Mouse (Mus musculus): ENCODE data around the gene Olfr1044. TPM values are rescaled to one million over a fixed set of nuclear protein-coding genes. Genes with fewer than 3 reads are reported as not detected.
"Not testable (repeated sequence)": the region's sequence is repeated elsewhere in the genome, so short reads cannot be mapped to it uniquely, and the experiment has no call there.

Gene Olfr1044
- not detected in 2 replicates for polyA plus RNA-seq (2012; ENCODE audit: insufficient read depth, insufficient read length, missing spikeins)

DNA sequence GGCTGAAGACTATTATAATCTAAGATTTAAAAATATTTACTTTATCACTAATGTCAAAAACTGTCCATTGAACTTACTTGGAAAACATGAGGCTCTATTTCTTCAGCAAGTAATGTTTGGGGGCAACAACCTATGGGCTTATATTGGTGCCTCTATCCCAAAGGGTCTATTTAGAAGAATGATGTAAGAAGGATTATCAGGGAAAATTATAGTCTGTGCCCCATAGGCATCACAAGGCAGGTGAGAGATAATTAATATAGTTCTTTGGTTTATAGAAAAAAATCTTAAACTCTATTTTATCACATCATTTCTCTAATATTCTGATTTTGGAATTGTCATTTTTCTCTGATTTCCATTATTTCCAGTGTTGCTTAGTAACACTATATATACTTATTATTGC lies at the start of gene Olfr1044:
Gene Olfr1044, minus strand, starts transcription at position 101 of the 400 bp plus-strand sequence.
- no peak for TF ChIP-seq CTCF (IDR thresholded peaks at IDR 0.05; ENCODE audit: low read depth, low read length)
- Histone ChIP-seq H3K4me3 (ENCODE audit: insufficient read depth, low read length) (no peak within 1 kb of the TSS), H3K4me1 (ENCODE audit: control insufficient read depth, insufficient read depth, low read length) (no peaks in the 10 kb centered on the region), H3K27ac (ENCODE audit: insufficient read depth, low read depth, low read length) (no peak within 1 kb of the TSS)

DNA sequence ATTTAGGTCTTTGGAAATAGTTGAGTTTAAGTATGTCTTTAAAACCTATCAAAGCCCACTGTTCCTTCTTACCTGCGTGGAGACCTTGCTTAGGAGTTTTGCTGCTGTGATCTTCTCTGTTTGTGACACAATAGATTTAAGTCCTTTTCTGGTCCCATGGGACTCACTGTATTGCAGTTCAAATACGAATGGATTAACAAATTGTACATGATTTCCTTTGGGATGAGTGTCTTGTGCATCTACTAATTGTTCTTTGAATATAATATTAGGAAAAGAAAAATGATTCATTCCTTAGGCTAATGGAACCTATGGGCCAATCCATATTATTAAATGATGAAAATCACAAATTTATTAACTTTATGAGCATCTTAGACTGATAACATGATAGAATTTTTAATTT lies 41.6 kb upstream of the Olfr1044 start, which contains the start of gene Olfr1046:
Gene Olfr1046, minus strand, starts transcription at position 101 of the 400 bp plus-strand sequence.
- TF ChIP-seq POLR2A (IDR thresholded peaks at IDR 0.05; ENCODE audit: borderline replicate concordance, low read depth, low read length), result no peak
- Histone ChIP-seq H3K4me1 (ENCODE audit: control insufficient read depth, insufficient read depth, low read length) (no peaks in the 10 kb centered on the region), H3K27ac (ENCODE audit: insufficient read depth, low read depth, low read length) (no peak within 1 kb of the TSS), H3K4me3 (ENCODE audit: insufficient read depth, low read length) (no peak within 1 kb of the TSS)

DNA sequence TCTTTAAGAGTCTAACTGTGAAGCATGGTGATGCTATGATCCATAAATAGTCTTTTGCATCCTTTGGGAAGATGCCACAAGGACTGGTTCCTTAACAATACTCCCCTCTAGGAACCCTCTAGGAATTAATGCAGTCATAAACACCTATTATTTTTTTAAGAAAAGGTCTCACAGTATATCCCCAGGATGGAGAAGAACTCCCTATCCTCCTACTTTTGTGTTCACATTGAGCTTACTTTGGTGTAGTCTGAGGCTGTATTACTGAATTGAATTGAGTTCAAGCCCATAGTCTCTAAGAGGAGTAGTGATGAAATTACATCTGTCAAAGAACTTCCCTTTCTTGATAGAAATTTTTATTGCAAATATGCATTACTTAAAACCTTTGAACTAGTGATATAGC lies 25.3 kb upstream of the Olfr1044 start, which contains the start of gene Olfr1045:
Gene Olfr1045, minus strand, starts transcription at position 101 of the 400 bp plus-strand sequence.
- H3K4me1 ChIP-seq (ENCODE audit: control insufficient read depth, insufficient read depth, low read length), result no peaks in the 10 kb centered on the region
- no peak within 1 kb of the TSS for H3K4me3 ChIP-seq (ENCODE audit: insufficient read depth, low read length)
- H3K27ac ChIP-seq (ENCODE audit: insufficient read depth, low read depth, low read length), result no peak within 1 kb of the TSS
- TF ChIP-seq CTCF (IDR thresholded peaks at IDR 0.05; ENCODE audit: low read depth, low read length) (no peak), POLR2A (IDR thresholded peaks at IDR 0.05; ENCODE audit: borderline replicate concordance, low read depth, low read length) (no peak)

DNA sequence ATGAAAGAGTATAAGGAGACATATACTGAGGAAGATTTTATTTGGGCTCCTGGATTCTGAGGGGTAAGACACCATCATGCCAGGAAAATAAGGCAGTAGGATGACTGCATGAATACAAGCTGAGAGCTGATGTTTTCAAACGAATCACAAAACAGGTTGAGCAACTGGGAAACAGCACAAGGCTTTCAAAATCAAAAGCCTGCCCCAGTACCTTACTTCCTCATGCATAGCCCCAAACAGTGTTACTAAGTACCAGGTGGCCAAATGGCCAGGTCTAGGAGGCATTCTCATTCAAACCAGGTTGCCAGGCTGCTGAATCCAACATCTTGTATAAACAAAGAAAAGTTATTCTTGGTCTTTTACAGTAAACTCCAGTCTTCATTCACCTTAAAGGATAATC lies 18.2 kb upstream of the Olfr1044 start:
- H3K4me3 ChIP-seq (ENCODE audit: insufficient read depth, low read length), result no peak overlapping the region
- no peaks in the 10 kb centered on the region for H3K4me1 ChIP-seq (ENCODE audit: control insufficient read depth, insufficient read depth, low read length)
- TF ChIP-seq CTCF (IDR thresholded peaks at IDR 0.05; ENCODE audit: low read depth, low read length), result no peak
- TF ChIP-seq POLR2A (IDR thresholded peaks at IDR 0.05; ENCODE audit: borderline replicate concordance, low read depth, low read length), result no peak
- no peak overlapping the region for H3K27ac ChIP-seq (ENCODE audit: insufficient read depth, low read depth, low read length)

DNA sequence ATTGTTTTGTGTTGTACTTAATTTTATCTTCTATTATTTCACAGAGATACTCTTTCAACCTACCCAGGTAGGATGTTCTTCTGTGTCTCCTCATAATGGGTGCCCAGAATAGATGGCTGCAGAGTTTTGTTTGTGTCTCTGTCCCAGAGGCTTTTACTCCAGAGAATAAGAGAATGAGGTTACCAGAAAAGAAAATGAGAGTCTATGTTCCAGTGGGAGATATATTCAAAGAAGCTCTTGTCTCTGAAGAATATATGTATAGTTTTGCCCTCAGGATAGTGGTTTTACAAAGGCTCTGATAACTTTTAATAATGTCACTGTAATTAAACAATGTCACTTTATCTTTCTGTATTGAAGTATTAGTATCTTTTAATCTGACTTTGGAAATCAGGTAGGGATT lies 8.0 kb upstream of the Olfr1044 start, which contains the start of gene Olfr52:
Gene Olfr52, minus strand, starts transcription at position 101 of the 400 bp plus-strand sequence.
- TF ChIP-seq CTCF (IDR thresholded peaks at IDR 0.05; ENCODE audit: low read depth, low read length) (no peak), POLR2A (IDR thresholded peaks at IDR 0.05; ENCODE audit: borderline replicate concordance, low read depth, low read length) (no peak)
- H3K4me1 ChIP-seq (ENCODE audit: control insufficient read depth, insufficient read depth, low read length), result no peaks in the 10 kb centered on the region
- no peak within 1 kb of the TSS for H3K4me3 ChIP-seq (ENCODE audit: insufficient read depth, low read length)
- no peak within 1 kb of the TSS for H3K27ac ChIP-seq (ENCODE audit: insufficient read depth, low read depth, low read length)

DNA sequence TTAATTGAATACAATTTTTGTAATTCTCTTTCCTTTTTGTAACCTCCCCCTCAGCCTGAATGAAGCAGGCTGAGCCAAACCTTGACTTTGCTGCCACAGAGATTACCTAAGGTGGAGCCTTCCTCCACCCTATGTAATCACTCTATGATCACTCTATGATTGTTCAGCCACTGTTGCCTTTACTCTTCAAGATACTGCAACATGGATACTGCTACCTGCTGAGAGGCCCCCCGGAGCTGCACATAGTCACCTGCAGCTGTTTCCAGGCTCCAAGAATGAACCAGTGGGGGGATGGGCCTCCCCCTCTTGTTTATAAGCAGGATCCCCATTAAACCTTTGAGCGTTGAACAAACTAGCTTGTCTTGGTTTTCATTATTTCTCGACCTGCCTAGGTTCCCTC lies 2.3 kb upstream of the Olfr1044 start:
- TF ChIP-seq POLR2A (IDR thresholded peaks at IDR 0.05; ENCODE audit: borderline replicate concordance, low read depth, low read length) (no peak), CTCF (IDR thresholded peaks at IDR 0.05; ENCODE audit: low read depth, low read length) (no peak)
- no peak overlapping the region for H3K27ac ChIP-seq (ENCODE audit: insufficient read depth, low read depth, low read length)
- no peaks in the 10 kb centered on the region for H3K4me1 ChIP-seq (ENCODE audit: control insufficient read depth, insufficient read depth, low read length)

DNA sequence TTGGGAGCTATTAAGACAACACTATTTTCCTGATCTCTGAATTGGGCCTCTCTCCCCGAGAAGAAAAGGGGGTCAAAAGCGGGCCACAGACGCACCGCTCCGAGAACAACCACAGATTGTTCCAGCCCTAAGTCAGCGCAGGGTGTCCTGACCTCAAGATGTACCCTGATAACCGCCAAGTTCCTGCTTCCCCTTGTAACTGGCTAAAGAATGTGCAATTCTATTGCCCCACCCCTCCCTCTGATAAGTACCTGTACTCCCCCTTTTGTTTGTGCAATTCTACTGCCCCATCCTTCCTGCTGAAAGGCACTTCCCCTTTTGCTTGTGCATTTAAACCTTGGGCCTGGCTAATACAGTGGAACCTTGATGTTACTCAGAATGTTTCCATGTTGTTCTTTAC lies 2.2 kb downstream of the Olfr1044 start:
- H3K4me1 ChIP-seq (ENCODE audit: control insufficient read depth, insufficient read depth, low read length); H3K27ac ChIP-seq (ENCODE audit: insufficient read depth, low read depth, low read length); H3K4me3 ChIP-seq (ENCODE audit: insufficient read depth, low read length): not testable (repeated sequence)

More for the DNA sequence above, 2.3 kb upstream of the Olfr1044 start:
- no peak overlapping the region for H3K4me3 ChIP-seq (ENCODE audit: insufficient read depth, low read length)

DNA sequence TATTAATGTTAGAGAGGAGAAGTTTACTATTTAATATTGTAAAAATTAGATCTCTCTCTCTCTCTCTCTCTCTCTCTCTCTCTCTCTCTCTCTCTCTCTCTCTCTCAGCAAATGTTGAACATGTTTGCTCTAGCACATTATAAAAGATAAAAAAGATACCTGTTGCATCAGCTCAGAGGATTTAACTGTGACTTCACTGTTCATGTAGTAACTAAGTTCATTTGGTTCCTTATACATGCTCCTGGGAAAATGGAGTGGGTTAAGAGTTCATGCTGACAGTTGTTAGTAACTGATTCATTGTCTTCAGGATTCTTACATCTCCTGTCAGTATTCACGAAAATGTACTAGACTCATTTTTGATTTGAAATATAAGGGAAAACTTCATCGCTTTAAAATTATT lies 10.2 kb downstream of the Olfr1044 start, which contains the start of gene Olfr1043:
Gene Olfr1043, minus strand, starts transcription at position 101 of the 400 bp plus-strand sequence.
- H3K27ac ChIP-seq (ENCODE audit: insufficient read depth, low read depth, low read length), result no peak within 1 kb of the TSS
- H3K4me3 ChIP-seq (ENCODE audit: insufficient read depth, low read length), result no peak within 1 kb of the TSS
- H3K4me1 ChIP-seq (ENCODE audit: control insufficient read depth, insufficient read depth, low read length), result no peaks in the 10 kb centered on the region
- TF ChIP-seq CTCF (IDR thresholded peaks at IDR 0.05; ENCODE audit: low read depth, low read length), result no peak
- TF ChIP-seq POLR2A (IDR thresholded peaks at IDR 0.05; ENCODE audit: borderline replicate concordance, low read depth, low read length), result no peak

DNA sequence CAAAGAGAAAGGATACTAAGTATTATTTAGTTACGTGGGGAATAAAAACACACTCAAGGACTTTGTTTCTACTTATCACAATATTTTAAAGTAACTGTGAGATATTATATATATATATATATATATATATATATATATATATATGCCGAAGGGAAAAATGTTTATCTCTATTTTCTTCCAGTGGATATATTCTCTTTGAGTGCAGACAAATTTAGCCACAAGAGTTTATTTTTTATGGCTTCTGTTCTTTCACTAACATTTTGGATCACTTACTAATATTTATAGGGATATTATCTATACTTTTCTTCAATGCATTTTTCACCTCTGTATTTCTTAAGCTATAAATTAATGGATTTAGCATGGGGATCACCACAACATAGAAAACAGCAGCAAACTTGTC lies 15.9 kb downstream of the Olfr1044 start, which contains the start of gene Olfr1042:
Gene Olfr1042, minus strand, starts transcription at position 101 of the 400 bp plus-strand sequence.
- Histone ChIP-seq H3K4me3 (ENCODE audit: insufficient read depth, low read length) (no peak within 1 kb of the TSS), H3K4me1 (ENCODE audit: control insufficient read depth, insufficient read depth, low read length) (no peaks in the 10 kb centered on the region), H3K27ac (ENCODE audit: insufficient read depth, low read depth, low read length) (no peak within 1 kb of the TSS)
- no peak for TF ChIP-seq POLR2A (IDR thresholded peaks at IDR 0.05; ENCODE audit: borderline replicate concordance, low read depth, low read length)
- TF ChIP-seq CTCF (IDR thresholded peaks at IDR 0.05; ENCODE audit: low read depth, low read length), result no peak

DNA sequence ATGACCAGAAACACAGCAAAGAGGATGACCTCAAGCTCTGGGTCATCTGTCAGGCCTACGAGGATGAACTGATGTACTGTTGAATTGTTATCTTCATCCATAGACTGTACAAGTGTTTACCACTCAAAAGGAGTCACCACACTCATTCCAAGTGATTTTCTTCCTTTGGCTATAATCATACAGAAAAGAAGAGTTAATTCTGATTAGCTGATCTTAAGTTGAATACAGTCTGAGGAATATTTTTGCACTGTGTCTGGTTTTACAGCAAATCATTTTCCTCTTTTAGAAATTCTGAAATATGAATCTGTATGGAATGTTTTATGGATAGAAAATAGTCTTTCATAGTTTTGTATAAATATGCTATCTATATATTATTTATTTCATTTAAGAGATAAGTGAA lies 31.0 kb downstream of the Olfr1044 start, which contains the start of gene Olfr1040:
Gene Olfr1040, minus strand, starts transcription at position 101 of the 400 bp plus-strand sequence.
- Histone ChIP-seq H3K4me3 (ENCODE audit: insufficient read depth, low read length) (no peak within 1 kb of the TSS), H3K4me1 (ENCODE audit: control insufficient read depth, insufficient read depth, low read length) (no peaks in the 10 kb centered on the region), H3K27ac (ENCODE audit: insufficient read depth, low read depth, low read length) (no peak within 1 kb of the TSS)
- TF ChIP-seq POLR2A (IDR thresholded peaks at IDR 0.05; ENCODE audit: borderline replicate concordance, low read depth, low read length) (no peak), CTCF (IDR thresholded peaks at IDR 0.05; ENCODE audit: low read depth, low read length) (no peak)

DNA sequence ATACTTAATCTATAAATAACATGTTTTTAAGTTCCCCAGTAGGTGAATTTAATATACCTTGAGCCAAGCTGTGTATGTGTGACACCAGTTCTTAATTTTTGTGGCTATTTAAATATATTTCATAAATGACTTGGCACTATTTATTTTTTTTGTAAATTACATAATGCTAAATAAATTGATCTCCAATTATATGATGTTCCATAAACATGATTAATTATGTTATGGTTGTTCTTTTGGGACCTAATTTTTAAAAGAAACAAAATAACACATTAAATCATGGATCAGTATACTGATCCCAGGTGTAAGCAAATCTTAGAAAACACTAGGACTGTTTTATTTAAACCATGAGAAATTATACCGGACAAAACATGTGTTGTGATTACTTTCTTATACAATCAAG lies 41.8 kb downstream of the Olfr1044 start, which contains the start of gene Olfr1039:
Gene Olfr1039, minus strand, starts transcription at position 101 of the 400 bp plus-strand sequence.
- Histone ChIP-seq H3K4me3 (ENCODE audit: insufficient read depth, low read length) (no peak within 1 kb of the TSS), H3K4me1 (ENCODE audit: control insufficient read depth, insufficient read depth, low read length) (no peaks in the 10 kb centered on the region), H3K27ac (ENCODE audit: insufficient read depth, low read depth, low read length) (no peak within 1 kb of the TSS)
- TF ChIP-seq POLR2A (IDR thresholded peaks at IDR 0.05; ENCODE audit: borderline replicate concordance, low read depth, low read length), result no peak
- TF ChIP-seq CTCF (IDR thresholded peaks at IDR 0.05; ENCODE audit: low read depth, low read length), result no peak

Other genes starting within 250 kb of the Olfr1044 start
- gene Olfr1028, start 227.4 kb downstream of the Olfr1044 start, polyA plus RNA-seq (2012; ENCODE audit: insufficient read depth, insufficient read length, missing spikeins), result not detected in 2 replicates
- not detected in 2 replicates for gene Olfr1029, start 203.9 kb downstream of the Olfr1044 start, polyA plus RNA-seq (2012; ENCODE audit: insufficient read depth, insufficient read length, missing spikeins)
- 0.24 TPM in 1 of 2 replicates, not detected in the other for gene Olfr1030, start 198.5 kb downstream of the Olfr1044 start, polyA plus RNA-seq (2012; ENCODE audit: insufficient read depth, insufficient read length, missing spikeins)
- not detected in 2 replicates for gene Olfr1031, start 187.5 kb downstream of the Olfr1044 start, polyA plus RNA-seq (2012; ENCODE audit: insufficient read depth, insufficient read length, missing spikeins)
- not detected in 2 replicates for gene Olfr1032, start 172.3 kb downstream of the Olfr1044 start, polyA plus RNA-seq (2012; ENCODE audit: insufficient read depth, insufficient read length, missing spikeins)
- gene Olfr1033, start 157.2 kb downstream of the Olfr1044 start, polyA plus RNA-seq (2012; ENCODE audit: insufficient read depth, insufficient read length, missing spikeins), result not detected in 2 replicates
- gene Olfr1034, start 132.0 kb downstream of the Olfr1044 start, polyA plus RNA-seq (2012; ENCODE audit: insufficient read depth, insufficient read length, missing spikeins), result not detected in 2 replicates
- gene Olfr1036, start 103.8 kb downstream of the Olfr1044 start, polyA plus RNA-seq (2012; ENCODE audit: insufficient read depth, insufficient read length, missing spikeins), result not detected in 2 replicates
- gene Olfr1037, start 90.4 kb downstream of the Olfr1044 start, polyA plus RNA-seq (2012; ENCODE audit: insufficient read depth, insufficient read length, missing spikeins), result not detected in 2 replicates
- gene Olfr1039, start 41.9 kb downstream of the Olfr1044 start, polyA plus RNA-seq (2012; ENCODE audit: insufficient read depth, insufficient read length, missing spikeins), result not detected in 2 replicates
- gene Olfr1040, start 31.1 kb downstream of the Olfr1044 start, polyA plus RNA-seq (2012; ENCODE audit: insufficient read depth, insufficient read length, missing spikeins), result not detected in 2 replicates
- 0.16 TPM in 1 of 2 replicates, not detected in the other for gene Olfr1042, start 16.0 kb downstream of the Olfr1044 start, polyA plus RNA-seq (2012; ENCODE audit: insufficient read depth, insufficient read length, missing spikeins)
- not detected in 2 replicates for gene Olfr1043, start 10.3 kb downstream of the Olfr1044 start, polyA plus RNA-seq (2012; ENCODE audit: insufficient read depth, insufficient read length, missing spikeins)
- gene Olfr52, start 7.9 kb upstream of the Olfr1044 start, polyA plus RNA-seq (2012; ENCODE audit: insufficient read depth, insufficient read length, missing spikeins), result not detected in 2 replicates
- not detected in 2 replicates for gene Olfr1045, start 25.2 kb upstream of the Olfr1044 start, polyA plus RNA-seq (2012; ENCODE audit: insufficient read depth, insufficient read length, missing spikeins)
- not detected in 2 replicates for gene Olfr1046, start 41.5 kb upstream of the Olfr1044 start, polyA plus RNA-seq (2012; ENCODE audit: insufficient read depth, insufficient read length, missing spikeins)
- gene Olfr1047, start 53.6 kb upstream of the Olfr1044 start, polyA plus RNA-seq (2012; ENCODE audit: insufficient read depth, insufficient read length, missing spikeins), result not detected in 2 replicates
- gene Olfr1048, start 62.5 kb upstream of the Olfr1044 start, polyA plus RNA-seq (2012; ENCODE audit: insufficient read depth, insufficient read length, missing spikeins), result not detected in 2 replicates
- not detected in 2 replicates for gene Olfr1049, start 80.5 kb upstream of the Olfr1044 start, polyA plus RNA-seq (2012; ENCODE audit: insufficient read depth, insufficient read length, missing spikeins)
- gene Olfr1051, start 101.3 kb upstream of the Olfr1044 start, polyA plus RNA-seq (2012; ENCODE audit: insufficient read depth, insufficient read length, missing spikeins), result 0.28 TPM in 1 of 2 replicates, not detected in the other
- gene Olfr1052, start 114.6 kb upstream of the Olfr1044 start, polyA plus RNA-seq (2012; ENCODE audit: insufficient read depth, insufficient read length, missing spikeins), result not detected in 2 replicates
- gene Olfr1053, start 137.5 kb upstream of the Olfr1044 start, polyA plus RNA-seq (2012; ENCODE audit: insufficient read depth, insufficient read length, missing spikeins), result not detected in 2 replicates
- gene Olfr1054, start 157.6 kb upstream of the Olfr1044 start, polyA plus RNA-seq (2012; ENCODE audit: insufficient read depth, insufficient read length, missing spikeins), result not detected in 2 replicates
- not detected in 2 replicates for gene Olfr1055, start 172.5 kb upstream of the Olfr1044 start, polyA plus RNA-seq (2012; ENCODE audit: insufficient read depth, insufficient read length, missing spikeins)
- gene Olfr1056, start 184.6 kb upstream of the Olfr1044 start, polyA plus RNA-seq (2012; ENCODE audit: insufficient read depth, insufficient read length, missing spikeins), result not detected in 2 replicates
- gene Olfr1057, start 200.6 kb upstream of the Olfr1044 start, polyA plus RNA-seq (2012; ENCODE audit: insufficient read depth, insufficient read length, missing spikeins), result not detected in 2 replicates
- not detected in 2 replicates for gene Olfr1058, start 210.7 kb upstream of the Olfr1044 start, polyA plus RNA-seq (2012; ENCODE audit: insufficient read depth, insufficient read length, missing spikeins)
- gene Olfr1061, start 236.2 kb upstream of the Olfr1044 start, polyA plus RNA-seq (2012; ENCODE audit: insufficient read depth, insufficient read length, missing spikeins), result not detected in 2 replicates
- 0.24 TPM in 1 of 2 replicates, not detected in the other for gene Olfr1062, start 248.9 kb upstream of the Olfr1044 start, polyA plus RNA-seq (2012; ENCODE audit: insufficient read depth, insufficient read length, missing spikeins)

All from bone marrow macrophage, adult 2 months (primary cell).